Mouse (Mus musculus) small intestine, adult 2 months (tissue): Measurements from ENCODE around the gene Gm8439.

Experiments
- CTCF ChIP-seq: fragments of 200-500 bp; IDR thresholded peaks from 2 replicates; pipeline ENCODE4 v1.5.1; 2012; ENCODE audit warnings: low read depth, mild to moderate bottlenecking, control low read depth, inconsistent platforms, low read length, moderate library complexity, mixed read lengths; ENCODE audit not compliant: insufficient replicate concordance, insufficient read length; ENCODE audit errors: extremely low read depth
- POLR2A ChIP-seq: fragments of 200-500 bp; IDR thresholded peaks from 2 replicates; pipeline ENCODE4 v1.6.1; 2012; ENCODE audit warnings: low read depth, mild to moderate bottlenecking, control low read depth, inconsistent platforms, low read length, moderate library complexity

DNA sequence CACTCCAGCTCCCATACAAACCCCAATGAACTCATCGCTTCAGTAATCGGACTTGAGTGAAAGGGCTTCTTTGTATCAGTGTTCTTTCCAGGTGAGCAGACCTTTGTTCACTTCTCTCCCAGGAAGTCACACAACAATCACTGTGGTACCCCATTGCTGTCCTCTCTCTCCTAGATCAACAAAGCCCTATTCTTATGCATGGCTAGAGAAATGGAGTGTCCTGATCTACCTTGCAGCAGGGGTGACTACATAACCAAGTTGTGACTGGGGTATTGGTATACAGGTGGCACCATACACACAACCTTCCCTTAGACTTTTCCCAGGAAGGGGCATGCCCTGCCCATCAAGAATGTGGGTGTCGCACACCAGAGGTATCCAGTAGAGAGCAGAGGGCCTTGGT, 22.5 kb downstream of the Gm8439 start:
- TF ChIP-seq CTCF (no peak), POLR2A (no peak)
